Mouse (Mus musculus) ES-Bruce4 (cell line): ENCODE data around the gene Glce. TPM values are rescaled to one million over a fixed set of nuclear protein-coding genes. Genes with fewer than 3 reads are reported as not detected.

Experiments
- H3K27ac ChIP-seq: 2 replicates; pipeline ENCODE4 v1.5.1; 2012; ENCODE audit warnings: low read length, inconsistent platforms; ENCODE audit not compliant: insufficient read depth
- H3K27me3 ChIP-seq: 2 replicates; pipeline ENCODE4 v1.6.1; 2012; ENCODE audit warnings: mild to moderate bottlenecking, low read length, inconsistent platforms; ENCODE audit not compliant: control insufficient read depth, poor library complexity, insufficient read depth, severe bottlenecking
- H3K36me3 ChIP-seq: 2 replicates; pipeline ENCODE4 v1.6.1; 2012; ENCODE audit warnings: inconsistent platforms, mild to moderate bottlenecking, low read length, moderate library complexity; ENCODE audit not compliant: control insufficient read depth, poor library complexity, insufficient read depth, severe bottlenecking
- H3K4me1 ChIP-seq: one replicate; pipeline ENCODE4 v1.8.1; 2011; ENCODE audit warnings: low read length; ENCODE audit not compliant: control insufficient read depth, insufficient read depth
- H3K4me3 ChIP-seq: 2 replicates; pipeline ENCODE4 v1.5.1; 2011; ENCODE audit warnings: low read depth, mild to moderate bottlenecking, low read length
- H3K9ac ChIP-seq: 2 replicates; pipeline ENCODE4 v1.6.1; 2012; ENCODE audit warnings: low read depth, mild to moderate bottlenecking, inconsistent platforms; ENCODE audit not compliant: poor library complexity, severe bottlenecking
- H3K9me3 ChIP-seq: replicated peaks from 2 replicates; pipeline ENCODE4 v1.6.1; 2012; ENCODE audit warnings: mild to moderate bottlenecking, low read length, inconsistent platforms; ENCODE audit not compliant: control insufficient read depth, poor library complexity, insufficient read depth, severe bottlenecking
- CTCF ChIP-seq: IDR thresholded peaks from one replicate; pipeline ENCODE4 v1.8.1; 2011; ENCODE audit warnings: low read depth, low read length
- EP300 ChIP-seq: IDR thresholded peaks from 2 replicates; pipeline ENCODE4 v1.6.1; 2011; ENCODE audit warnings: low read depth, low read length; ENCODE audit not compliant: insufficient read depth
- POLR2A ChIP-seq: IDR thresholded peaks from one replicate; pipeline ENCODE4 v1.8.1; 2011; ENCODE audit warnings: low read length; ENCODE audit not compliant: insufficient read depth
- polyA plus RNA-seq: library from polyadenylated mRNA; stranded (reverse); fragments of >200 nt; gene quantifications from 2 replicates; pipeline ENCODE4 v1.2.4, GENCODE M21; 2011; ENCODE audit warnings: low read depth; ENCODE audit not compliant: missing spikeins, insufficient read depth, insufficient read length

The Glce gene
- polyA plus RNA-seq, 1 experiment, result 19.9 TPM

DNA sequence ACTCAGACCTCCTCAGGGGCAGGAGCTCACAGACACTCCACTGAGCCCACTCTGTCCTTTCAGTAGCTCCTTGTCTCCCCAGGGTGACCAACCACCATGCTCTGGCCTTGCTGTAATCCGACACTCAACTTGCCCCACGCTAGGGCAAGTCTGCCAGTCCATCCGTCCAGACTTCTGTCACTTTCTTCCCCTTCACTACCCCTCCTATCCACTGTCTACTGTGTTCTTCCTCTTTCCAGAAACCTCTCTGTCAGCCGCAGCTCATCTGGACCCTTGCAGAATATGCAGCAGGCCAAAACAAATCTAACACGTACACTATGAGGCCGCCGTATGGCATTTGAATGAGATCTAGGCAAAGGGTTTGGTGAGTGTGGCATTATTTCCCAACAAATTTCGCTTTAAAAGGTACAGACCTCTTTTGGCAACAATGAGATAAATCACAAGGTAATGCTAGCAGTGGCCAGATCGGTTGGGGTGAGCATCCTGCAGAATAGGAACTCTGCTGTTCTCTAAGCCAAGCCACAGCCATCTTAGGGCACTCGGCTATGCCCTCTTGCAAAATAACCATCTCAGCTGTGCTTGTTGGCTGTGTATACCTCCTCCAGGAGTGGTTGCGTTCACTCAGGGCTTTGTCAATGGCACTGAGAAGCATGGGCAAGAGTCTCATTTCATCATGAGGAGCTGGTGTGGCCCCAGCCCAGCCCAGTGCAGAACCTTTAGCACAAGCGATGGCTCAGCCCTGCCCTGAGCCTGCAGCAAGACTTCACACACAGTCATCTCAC lies 108.9 kb downstream of the Glce start:
- Histone ChIP-seq H3K36me3 (no peaks in the 10 kb centered on the region), H3K27me3 (no peaks in the 10 kb centered on the region), H3K4me1 (no peaks in the 10 kb centered on the region), H3K9me3 (no peaks in the 10 kb centered on the region), H3K9ac (no peak overlapping the region), H3K4me3 (no peak overlapping the region), H3K27ac (no peak overlapping the region)
- TF ChIP-seq EP300 (no peak), CTCF (no peak), POLR2A (no peak)

DNA sequence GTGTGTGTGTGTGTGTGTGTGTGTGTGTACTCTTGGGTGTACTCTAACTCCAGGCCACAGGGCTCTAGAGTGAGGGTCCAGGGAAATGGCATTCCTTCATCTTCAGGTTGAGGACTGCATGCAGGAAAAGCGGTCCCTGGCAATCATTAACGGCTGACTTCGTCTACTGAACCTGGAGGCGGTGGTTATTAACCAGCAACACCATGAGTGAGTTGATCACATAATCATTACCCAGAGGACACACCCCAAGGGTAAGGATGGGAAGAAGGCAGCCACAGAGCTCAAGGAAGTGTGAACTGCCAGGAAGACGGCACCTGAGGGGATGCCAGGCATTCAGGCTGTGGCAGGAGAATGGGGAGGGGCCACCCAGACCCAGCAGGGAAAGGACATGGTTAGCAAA lies 114.1 kb downstream of the Glce start:
- Histone ChIP-seq H3K27ac (no peak overlapping the region), H3K9me3 (no peaks in the 10 kb centered on the region), H3K27me3 (no peaks in the 10 kb centered on the region), H3K4me3 (no peak overlapping the region), H3K9ac (no peak overlapping the region), H3K36me3 (no peaks in the 10 kb centered on the region), H3K4me1 (no peaks in the 10 kb centered on the region)
- no peak for TF ChIP-seq EP300
- no peak for TF ChIP-seq POLR2A
- TF ChIP-seq CTCF, result no peak

Other genes starting within 250 kb of the Glce start
- gene Rplp1, start 208.1 kb downstream of the Glce start, polyA plus RNA-seq, result 6,021 and 6,375 TPM in 2 replicates
- gene Kif23, start 175.9 kb downstream of the Glce start, polyA plus RNA-seq, result 165 and 182 TPM in 2 replicates
- 0.93 and 1.6 TPM in 2 replicates for gene Paqr5, start 95.8 kb downstream of the Glce start, polyA plus RNA-seq
- gene Spesp1, start 159.6 kb upstream of the Glce start, polyA plus RNA-seq, result not detected in 2 replicates
- 779 and 784 TPM in 2 replicates for gene Anp32a, start 218.6 kb upstream of the Glce start, polyA plus RNA-seq